ENCODE assay signal across 8 mouse cellular contexts in the genomic region with DNA sequence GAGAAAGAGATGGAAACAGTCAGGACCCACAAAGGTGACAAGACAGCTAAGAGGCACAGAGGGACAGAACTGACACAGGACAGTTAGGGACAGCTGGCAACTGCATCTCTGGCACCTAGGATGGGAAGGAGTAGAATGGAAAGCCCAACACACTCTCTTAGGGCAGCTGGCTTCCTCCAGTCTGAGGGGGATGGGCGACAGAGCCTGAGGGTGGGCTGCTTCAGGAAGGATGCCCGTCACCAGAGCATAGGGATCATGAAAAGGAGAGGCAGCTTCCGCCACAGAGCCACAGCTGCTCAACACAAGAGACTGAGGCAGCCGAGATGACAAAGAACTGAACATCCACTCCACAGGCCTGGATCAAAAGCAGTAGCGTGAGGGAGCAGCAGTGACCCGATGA. TPM values are rescaled to one million over a fixed set of nuclear protein-coding genes. Genes with fewer than 3 reads are reported as not detected.
A peak's percentile ranks its signal among the peaks of the same experiment; 100 is the strongest.
DNase-seq lines count a peak whose midpoint lies in the region; ATAC-seq and TF ChIP-seq lines count a peak whose summit lies in the region.

No protein-coding gene starts in this region.

- H3K9ac ChIP-seq in heart, adult 2 months (ENCODE audit: low read depth, low read length), result no peak overlapping the region; the same call in 1 of the 2 replicates

- TF ChIP-seq CTCF in heart, adult 2 months (IDR thresholded peaks at IDR 0.05), result no peak

- H3K4me3 ChIP-seq in heart, adult 2 months, result no peak overlapping the region

- peaks cover 3% of the 10 kb centered on the region for H3K36me3 ChIP-seq in heart, adult 2 months (ENCODE audit: control insufficient read depth, insufficient read depth, low read length)

- H3K27me3 ChIP-seq in heart, adult 2 months (ENCODE audit: control insufficient read depth, insufficient read depth, low read length), result no peaks in the 10 kb centered on the region

- ATAC-seq in megakaryocyte-erythroid progenitor cell, adult 5-6 weeks (replicated peaks; ENCODE audit: low FRiP score, low TSS enrichment, poor library complexity, severe bottlenecking), result no peak

- 52% methylated on average over 6 of the region's 6 CpGs for WGBS in heart, adult 2 months

- TF ChIP-seq EP300 in heart, adult 2 months (IDR thresholded peaks at IDR 0.05; ENCODE audit: insufficient read depth, low read depth, low read length), result no peak

- TF ChIP-seq POLR2A in heart, adult 2 months (IDR thresholded peaks at IDR 0.05; ENCODE audit: insufficient read depth, low read depth, low read length), result no peak

- DNase-seq in heart, adult 2 months, result no peak
- no peak for DNase-seq in heart, postnatal 10 days
- peak; percentile 37 for DNase-seq in thymus, postnatal 4 days
- DNase-seq in thymus, postnatal 25 days, result no peak
- peak; percentile 23 to 40 for DNase-seq in lung, postnatal 4 days
- no peak for DNase-seq in adrenal gland, postnatal 25 days
- no peak for DNase-seq in spleen, adult 12 weeks (ENCODE audit: low spot score)

- H3K27ac ChIP-seq in heart, adult 2 months, result peak overlapping the region; percentile 3; the same call in 1 of the 2 replicates

- H3K79me2 ChIP-seq in heart, adult 2 months (replicated peaks; ENCODE audit: control insufficient read depth, insufficient read depth, low read length), result no peaks in the 10 kb centered on the region

- intact Hi-C loops in heart, adult 2 months (cut with DNase I), result no loop called here
- intact Hi-C loops in heart, postnatal 10 days (cut with DNase I), result no loop called here

- peaks cover 7% of the 10 kb centered on the region for H3K4me1 ChIP-seq in heart, adult 2 months (ENCODE audit: control insufficient read depth, insufficient read depth, low read length)

RNA-seq across cellular contexts. Expression of gene Twsg1, which starts 19.5 kb away (rescaled TPM):
- 10 to 100 TPM; 76.1 to 79.0 TPM for total RNA-seq in heart, adult 2 months (2021)
- 41.7 and 83.0 TPM in 2 replicates for polyA plus RNA-seq in heart, adult 2 months (2012; rRNA removed)
- total RNA-seq in heart, postnatal 10 days (2021), result 10 to 100 TPM; 67.5 to 71.5 TPM
- 93.9 and 106 TPM in 2 replicates for total RNA-seq in adrenal gland, postnatal 25 days (2021)
- total RNA-seq in megakaryocyte-erythroid progenitor cell, adult 5-6 weeks (2014; fragmentation: Nextera tagmentation), result 22.5 and 24.9 TPM in 2 replicates
- total RNA-seq in megakaryocyte-erythroid progenitor cell, adult 5-6 weeks (2017), result 12.8 and 19.8 TPM in 2 replicates

RNA-seq across cellular contexts. Expression of gene Ralbp1, which starts 45.9 kb away (rescaled TPM):
- 10 to 100 TPM; 36.0 to 39.1 TPM for total RNA-seq in heart, adult 2 months (2021)
- polyA plus RNA-seq in heart, adult 2 months (2012; rRNA removed), result 16.5 and 20.3 TPM in 2 replicates
- total RNA-seq in heart, postnatal 10 days (2021), result 10 to 100 TPM; 30.7 to 38.1 TPM
- 48.4 and 56.4 TPM in 2 replicates for total RNA-seq in adrenal gland, postnatal 25 days (2021)
- 37.8 and 38.0 TPM in 2 replicates for total RNA-seq in megakaryocyte-erythroid progenitor cell, adult 5-6 weeks (2014; fragmentation: Nextera tagmentation)
- 85.0 and 96.0 TPM in 2 replicates for total RNA-seq in megakaryocyte-erythroid progenitor cell, adult 5-6 weeks (2017)

Comparison
In these comparisons a context has a peak if more than half of its experiments do, and no peak if none do; other contexts are left out.
1. DNase-seq: peak in thymus, postnatal 4 days (single experiment) and lung, postnatal 4 days (2 of 2); none in heart, adult 2 months (0 of 2), heart, postnatal 10 days (0 of 2), thymus, postnatal 25 days (single experiment), adrenal gland, postnatal 25 days (single experiment) and spleen, adult 12 weeks (single experiment).